Mouse (Mus musculus) kidney, adult 9 months (tissue): ENCODE measurements around the gene Sema3a.

Source experiments
- DNase-seq: peaks from one replicate; pipeline ENCODE4 v3.0.0; 2022

Gene Sema3a

DNA sequence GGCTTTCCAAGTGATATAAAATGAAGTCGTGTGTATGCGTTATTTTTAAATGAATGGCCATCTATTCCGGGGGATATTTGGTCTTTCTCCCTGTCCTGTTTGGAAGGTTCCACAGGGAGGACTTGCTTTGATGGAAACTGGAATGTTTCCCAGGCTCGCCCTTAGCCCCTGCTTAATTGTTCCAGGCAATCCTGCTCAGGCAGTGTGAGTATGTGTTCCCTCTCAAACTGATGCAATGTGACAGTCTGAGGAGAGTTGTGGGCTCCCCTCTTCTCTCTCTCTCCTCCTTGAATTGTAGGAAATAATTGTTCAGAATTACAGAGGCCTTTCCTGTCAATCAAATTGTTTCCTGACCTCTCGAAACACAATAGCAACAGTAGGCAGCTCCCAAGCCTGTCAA, 202.1 kb downstream of the Sema3a start:
- DNase-seq: no peak

DNA sequence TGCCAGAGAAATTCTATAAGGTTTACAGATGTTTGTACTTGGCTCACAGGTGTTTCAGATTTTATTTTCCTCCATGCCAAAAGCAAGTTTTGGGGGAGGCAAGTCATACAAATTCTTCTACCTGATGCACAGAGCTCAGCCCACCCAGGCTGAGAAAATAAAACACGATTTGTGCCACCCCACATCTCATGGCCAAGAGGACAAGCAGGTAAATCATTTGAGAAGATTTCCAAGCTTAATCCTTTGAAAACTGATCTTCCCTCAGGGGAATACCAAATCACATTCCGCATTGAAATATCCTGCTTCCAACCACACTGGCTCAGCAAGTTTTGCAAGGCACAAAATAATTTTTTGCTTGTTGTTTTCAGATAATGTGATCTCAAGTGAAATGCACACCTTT, 206.2 kb downstream of the Sema3a start:
- DNase-seq: no peak

DNA sequence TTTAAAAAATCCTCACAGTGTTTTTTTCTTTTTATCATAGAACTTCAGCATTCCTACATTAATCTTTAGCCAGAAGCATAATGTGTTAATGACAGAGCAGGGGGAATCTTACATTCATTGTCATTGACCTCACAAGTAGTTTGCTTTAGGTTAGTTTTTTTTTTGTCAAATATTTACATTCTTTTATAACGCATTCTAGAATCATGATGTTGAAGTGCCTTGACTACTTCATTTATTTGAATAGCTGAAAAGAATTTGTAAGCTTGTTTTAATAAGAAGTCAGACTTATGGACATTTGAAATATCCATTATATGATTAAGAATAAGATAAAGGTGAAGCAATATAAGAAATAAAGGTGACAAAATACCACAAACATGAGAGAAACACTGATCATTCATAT, 212.5 kb downstream of the Sema3a start:
- no peak for DNase-seq

DNA sequence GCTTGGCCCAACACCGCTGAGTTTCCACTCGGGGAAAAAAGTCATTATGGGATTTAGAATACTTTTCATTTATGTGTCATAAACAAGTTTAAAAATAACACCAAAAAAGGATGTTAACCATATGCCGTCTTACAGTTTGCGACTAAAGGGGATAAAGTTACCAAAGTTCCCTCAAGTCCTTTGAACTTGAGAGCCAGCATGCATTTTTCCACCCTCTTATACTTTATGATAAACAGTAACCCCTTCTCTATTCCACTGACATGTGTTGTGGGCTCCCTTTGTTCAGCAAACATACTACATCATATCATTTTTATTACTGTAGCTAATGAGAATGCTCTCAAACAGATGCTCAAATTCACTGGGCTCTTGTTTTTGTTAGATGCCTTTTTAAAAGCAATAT, 221.9 kb downstream of the Sema3a start:
- DNase-seq: no peak

DNA sequence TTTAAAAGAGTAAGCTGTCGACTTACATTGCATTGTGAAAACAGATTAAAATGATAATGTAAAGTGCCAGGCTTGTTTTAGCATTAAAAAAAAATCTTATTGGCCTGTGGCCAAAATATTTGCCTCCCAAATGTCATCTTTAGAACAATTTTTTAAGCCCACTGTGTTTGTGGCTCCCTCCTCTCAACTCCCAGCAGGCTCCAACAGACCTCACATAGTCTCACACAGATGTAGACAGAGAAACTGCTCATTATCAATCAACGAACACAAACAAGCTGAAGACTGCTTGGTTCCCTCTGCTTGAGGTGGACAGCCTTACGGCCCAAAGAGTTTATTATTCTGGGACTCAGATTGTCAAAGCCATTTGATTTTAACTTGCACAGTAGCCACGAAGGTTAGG, 226.4 kb downstream of the Sema3a start:
- no peak for DNase-seq

DNA sequence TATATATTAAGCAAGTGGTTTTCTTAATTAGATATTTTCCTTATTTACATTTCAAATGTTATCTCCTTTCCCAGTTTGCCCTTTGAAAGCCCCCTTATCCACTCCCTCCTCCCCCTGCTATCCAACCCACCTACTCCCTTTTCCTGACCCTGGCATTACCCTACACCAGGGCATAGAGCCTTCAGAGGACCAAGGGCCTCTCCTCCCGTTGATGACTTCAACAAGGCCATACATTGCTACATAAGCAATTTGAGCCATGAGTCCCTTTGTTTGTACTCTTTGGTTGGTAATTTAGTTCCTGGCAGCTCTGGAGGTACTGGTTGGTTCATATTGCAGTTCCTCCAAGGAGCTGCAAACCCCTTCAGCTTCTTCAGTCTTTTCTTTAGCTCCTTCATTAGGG, 227.8 kb downstream of the Sema3a start:
- no peak for DNase-seq

DNA sequence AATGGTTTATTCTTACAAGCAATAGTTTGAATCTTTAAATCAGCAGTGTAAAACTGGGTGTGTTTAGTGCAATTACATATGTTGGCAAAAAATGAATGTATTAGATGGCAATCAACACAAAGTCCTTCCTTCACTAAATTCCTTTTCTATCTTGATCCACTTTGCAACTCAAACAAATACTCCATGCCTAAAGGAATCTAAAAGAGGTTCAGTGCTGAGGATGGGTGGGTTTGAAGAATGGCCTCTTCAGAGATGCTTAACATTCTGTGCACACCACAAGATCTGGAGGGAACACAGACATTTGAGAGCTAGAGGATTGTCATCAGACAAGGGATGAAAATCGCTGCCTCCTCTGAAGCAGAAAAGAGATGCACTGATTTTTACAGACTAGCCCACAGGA, 228.3 kb downstream of the Sema3a start:
- no peak for DNase-seq

DNA sequence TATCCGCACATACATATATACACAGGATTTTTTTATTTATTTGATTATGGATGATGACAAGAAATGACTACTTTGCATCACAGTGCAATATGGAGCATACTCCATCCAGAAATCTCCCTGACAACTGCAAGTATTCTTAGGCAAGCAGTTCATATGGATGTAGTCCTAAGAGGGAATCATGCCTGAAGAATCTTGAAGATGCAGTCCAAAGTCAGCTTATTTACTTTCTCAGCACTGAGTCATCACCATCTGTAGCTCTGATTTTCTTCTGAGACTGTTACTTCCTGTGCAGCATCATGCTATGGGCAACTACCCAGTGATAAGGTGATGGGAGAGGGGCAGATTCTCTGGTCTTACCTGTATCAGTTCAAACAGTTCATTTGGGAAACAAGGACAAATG, 229.7 kb downstream of the Sema3a start:
- DNase-seq: no peak

DNA sequence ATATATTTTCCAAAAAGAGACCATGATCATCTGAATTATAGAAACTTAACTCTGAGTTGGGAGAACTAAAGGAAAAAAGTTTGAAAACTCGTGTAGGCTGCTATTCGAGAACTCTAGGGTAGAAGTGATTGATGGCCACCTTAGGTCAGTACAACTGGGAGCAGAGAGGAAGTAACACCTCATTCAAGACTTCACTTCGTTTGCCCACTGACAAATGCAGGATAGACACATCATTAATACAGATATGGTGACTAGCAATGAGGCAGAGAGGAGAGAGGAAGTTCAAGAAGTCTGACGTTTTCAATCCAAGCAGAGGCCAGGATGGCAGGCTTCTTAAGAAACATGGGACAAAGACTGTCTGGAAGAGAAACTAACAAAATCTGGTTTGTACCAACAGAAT, 233.6 kb downstream of the Sema3a start:
- no peak for DNase-seq

GRCm38 (mm10) chr5:13360711-13361110, 235.5 kb downstream of the Sema3a start:
- no peak for DNase-seq

- DNase-seq: no peak
Measured at GRCm38 (mm10) chr5:13365108-13365507, 239.9 kb downstream of the Sema3a start.

GRCm38 (mm10) chr5:13379223-13379622, 254.0 kb downstream of the Sema3a start:
- no peak for DNase-seq

DNA sequence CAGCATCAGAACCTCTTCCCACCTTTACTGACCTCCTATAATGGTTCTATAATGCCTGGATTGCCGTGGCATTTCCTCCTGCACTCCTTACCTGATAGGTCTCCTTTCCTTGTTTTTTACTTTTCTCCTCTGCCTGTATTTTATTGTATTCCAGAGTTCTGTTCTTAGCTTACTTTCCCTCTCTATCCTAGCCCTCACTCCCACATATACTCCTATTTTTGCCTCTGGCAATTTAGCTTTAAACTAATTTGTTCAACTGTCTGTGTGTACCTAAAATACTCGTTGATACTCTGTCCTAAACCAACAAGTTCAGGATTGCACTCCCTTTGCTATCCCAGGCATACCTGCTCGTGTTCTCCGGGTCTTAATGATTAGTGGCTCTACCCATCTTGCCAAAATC, 258.8 kb downstream of the Sema3a start:
- DNase-seq: no peak

GRCm38 (mm10) chr5:13384714-13385113, 259.5 kb downstream of the Sema3a start:
- no peak for DNase-seq

DNA sequence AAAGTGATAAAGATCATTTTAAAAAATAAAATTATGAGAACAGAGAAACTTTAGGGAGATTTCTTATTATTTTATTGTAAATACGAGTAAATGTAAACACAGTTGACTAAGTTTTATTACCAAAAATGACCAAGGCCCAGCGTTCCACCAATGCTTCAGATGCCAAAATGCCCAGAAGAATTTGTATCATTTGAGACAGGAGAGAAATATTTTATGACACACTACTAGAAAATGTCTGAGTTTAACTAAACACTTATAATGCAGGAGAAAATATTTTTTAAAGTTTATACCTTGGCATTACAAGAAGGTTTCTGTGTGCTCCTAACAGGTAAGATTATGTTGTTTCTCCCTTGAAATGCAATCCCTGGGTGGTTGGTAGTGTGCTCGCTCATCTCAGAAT, 261.4 kb downstream of the Sema3a start:
- no peak for DNase-seq

GRCm38 (mm10) chr5:13387679-13388078, 262.5 kb downstream of the Sema3a start:
- DNase-seq: no peak

GRCm38 (mm10) chr5:13389995-13390394, 264.8 kb downstream of the Sema3a start:
- no peak for DNase-seq

DNA sequence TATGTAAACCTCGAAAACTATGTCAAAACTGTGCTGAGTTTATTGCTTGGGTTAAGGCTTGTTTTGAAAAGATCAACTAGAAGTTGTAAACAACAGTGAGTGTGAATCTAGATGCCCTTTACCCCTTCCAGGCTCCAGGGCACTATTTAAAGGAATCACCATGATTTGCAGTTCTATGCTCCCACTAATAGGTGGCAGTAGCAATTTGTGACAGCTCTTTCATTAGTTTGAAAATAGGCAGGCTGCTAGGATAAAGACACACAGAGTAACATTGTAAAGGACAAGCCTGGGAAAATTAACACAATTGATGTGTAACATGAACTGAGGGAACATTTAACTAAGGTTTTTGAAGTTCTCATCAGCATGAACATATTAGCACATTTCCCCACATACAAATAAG, 280.2 kb downstream of the Sema3a start:
- DNase-seq: peak; percentile 16

- no peak for DNase-seq
Measured at GRCm38 (mm10) chr5:13406131-13406530, 280.9 kb downstream of the Sema3a start.

- DNase-seq: no peak
Measured at GRCm38 (mm10) chr5:13411920-13412319, 286.7 kb downstream of the Sema3a start.

GRCm38 (mm10) chr5:13413915-13414525, 288.8 kb downstream of the Sema3a start:
- no peak for DNase-seq

GRCm38 (mm10) chr5:13416960-13417710, 291.9 kb downstream of the Sema3a start:
- DNase-seq: no peak

DNA sequence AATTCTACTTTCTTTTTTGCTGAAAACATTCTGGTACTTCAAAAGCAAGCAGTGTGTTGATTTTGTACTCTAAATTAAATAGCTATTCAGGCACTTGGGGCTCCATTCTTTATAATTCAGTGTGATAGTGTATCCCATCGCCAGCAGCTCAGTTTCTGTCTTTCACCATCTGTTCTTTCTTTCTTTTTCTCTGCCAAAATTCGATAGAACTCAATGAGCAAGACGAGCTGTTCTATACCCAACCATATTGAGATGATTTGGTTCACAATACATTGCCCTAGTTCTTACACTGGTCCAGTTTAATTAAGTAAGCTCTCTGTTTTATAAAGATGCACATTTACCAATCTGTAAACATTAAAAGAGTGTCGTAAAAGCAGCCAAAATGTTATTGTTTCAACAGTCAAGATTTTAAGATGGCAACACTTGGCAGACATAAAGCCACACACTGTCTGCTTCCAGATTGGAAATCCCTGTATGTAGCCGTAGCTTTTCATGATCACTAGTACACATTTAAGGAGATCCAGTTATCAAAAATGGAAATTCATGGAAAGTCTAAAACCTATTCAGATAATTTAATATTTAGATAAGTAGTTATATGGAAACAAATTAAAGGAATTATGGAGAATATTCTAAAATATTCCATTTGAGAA, 296.2 kb downstream of the Sema3a start:
- no peak for DNase-seq

GRCm38 (mm10) chr5:13428702-13429101, 303.5 kb downstream of the Sema3a start:
- no peak for DNase-seq
